Mouse (Mus musculus): ENCODE measurements around the gene Ppp1r13l.

Ppp1r13l gene

DNA sequence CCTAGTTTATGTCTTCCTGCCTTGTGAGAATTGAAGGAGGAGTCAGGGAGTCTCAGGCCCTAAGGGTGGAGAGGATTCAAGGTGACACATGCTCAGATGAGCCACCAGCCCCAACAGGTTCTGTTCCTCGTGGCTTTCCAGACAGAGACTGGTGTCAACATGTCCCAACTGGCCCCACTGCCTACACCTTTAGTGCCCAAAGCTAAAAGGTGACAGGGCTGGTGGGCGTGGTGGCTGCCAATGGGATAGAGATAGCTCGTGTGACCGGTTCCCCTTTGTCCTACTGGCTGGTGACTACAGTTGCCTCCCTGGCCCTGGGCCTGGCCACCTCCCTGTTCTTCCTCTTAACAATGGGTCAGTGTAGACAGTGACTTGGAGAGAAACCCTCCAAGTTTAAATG is 5.8 kb downstream of the Ppp1r13l start:
- DNase-seq (ENCODE audit: low read depth, low spot score) = no peak

DNA sequence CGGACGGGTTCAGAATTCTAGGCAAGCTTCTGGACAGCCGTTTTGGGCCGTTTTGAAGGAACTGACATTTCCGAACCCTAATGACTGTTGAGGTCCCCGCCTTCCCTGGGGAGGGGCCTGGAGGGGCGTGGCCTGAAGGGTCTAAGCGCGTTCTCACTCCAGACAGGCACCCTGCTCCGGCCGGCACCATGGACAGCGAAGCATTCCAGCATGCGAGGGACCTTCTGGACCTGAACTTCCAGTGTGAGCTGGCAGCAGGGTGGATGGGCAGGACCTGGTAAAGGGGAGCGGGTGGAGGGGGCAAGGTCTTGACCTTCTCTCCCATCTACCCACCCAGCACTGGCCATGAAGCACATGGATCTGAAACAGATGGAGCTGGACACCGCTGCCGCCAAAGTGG is 8.8 kb downstream of the Ppp1r13l start:
- DNase-seq (ENCODE audit: low read depth, low spot score) = no peak

DNA sequence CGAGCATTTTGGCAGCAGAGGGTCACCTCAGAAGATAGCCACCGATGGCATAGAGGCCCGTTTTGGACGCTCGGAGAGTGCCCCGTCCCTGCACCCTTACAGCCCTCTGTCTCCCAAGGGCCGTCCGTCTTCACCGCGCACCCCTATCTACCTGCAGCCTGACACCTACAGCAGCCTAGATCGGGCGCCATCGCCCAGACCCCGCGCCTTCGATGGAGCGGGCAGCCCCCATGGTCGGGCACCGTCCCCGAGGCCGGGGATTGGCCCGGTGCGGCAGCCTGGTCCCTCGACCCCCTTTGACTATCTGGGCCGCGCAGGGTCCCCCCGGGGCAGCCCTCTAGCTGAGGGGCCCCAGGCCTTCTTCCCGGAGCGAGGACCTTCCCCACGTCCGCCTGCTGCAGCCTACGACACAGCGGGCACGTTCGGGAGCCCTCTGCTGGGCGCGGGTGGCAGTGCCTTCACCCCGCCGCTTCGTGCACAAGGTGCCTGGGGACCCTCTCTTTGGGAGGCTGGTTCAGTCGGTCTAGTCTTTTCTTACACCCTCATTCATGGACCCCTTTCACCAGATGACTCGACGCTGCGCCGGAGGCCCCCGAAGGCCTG is 10.4 kb downstream of the Ppp1r13l start:
- DNase-seq (ENCODE audit: low read depth, low spot score) = no peak

DNA sequence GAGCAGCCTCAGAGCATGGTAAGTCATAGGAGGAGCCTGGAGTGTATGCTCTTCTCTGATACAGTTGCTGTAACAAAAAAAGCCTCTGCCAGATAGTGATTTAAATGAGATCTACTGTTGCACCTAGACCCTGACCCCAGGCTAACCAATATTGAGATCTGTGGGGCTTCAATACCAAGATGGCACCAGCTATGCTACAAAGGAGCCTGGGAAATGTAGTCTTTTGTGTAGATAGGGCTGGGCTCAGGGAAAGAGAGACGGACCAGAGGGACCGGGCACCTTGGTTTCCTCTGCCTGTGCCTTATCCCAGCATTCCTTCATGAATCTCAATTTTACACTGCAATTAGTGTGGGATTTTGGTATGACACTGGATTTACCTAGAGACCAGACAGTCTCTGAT is 13.8 kb downstream of the Ppp1r13l start:
- DNase-seq (ENCODE audit: low read depth, low spot score) = no peak

DNA sequence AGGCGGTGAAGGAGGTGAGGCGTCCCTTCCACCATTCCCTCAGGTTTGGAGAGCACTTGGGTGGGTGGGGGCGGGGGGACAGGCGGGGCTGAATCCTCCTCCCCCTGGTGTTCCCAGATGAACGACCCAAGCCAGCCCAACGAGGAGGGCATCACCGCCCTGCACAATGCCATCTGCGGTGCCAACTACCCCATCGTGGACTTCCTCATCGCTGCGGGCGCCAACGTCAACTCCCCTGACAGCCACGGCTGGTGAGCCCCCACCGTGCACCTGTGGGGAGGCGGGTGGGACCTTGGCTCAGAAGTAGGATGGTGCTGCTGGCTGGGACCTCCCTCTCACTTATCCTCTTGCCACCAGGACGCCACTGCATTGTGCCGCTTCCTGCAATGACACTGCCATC is 15.8 kb downstream of the Ppp1r13l start:
- no peak for DNase-seq (ENCODE audit: low read depth, low spot score)

DNA sequence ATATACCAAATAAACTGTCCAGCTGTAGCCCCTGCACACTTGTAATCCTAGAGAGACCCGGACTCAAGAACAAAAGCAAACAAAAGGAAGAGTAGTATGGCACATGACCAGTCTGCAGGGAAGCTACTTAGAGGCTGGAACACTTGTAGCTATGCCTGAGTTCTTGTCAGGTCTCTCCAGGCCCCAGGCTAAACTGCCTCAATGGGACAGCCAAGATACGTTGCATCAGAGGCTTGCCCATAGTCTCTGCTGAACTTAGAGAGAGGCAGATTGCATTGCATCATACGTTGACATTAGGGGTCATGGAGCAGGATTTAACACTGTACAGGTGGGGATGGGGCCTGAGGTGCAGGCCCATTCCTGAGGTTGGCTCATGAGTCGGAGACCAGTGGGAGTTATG is 16.5 kb downstream of the Ppp1r13l start:
- DNase-seq (ENCODE audit: low read depth, low spot score) = no peak

DNA sequence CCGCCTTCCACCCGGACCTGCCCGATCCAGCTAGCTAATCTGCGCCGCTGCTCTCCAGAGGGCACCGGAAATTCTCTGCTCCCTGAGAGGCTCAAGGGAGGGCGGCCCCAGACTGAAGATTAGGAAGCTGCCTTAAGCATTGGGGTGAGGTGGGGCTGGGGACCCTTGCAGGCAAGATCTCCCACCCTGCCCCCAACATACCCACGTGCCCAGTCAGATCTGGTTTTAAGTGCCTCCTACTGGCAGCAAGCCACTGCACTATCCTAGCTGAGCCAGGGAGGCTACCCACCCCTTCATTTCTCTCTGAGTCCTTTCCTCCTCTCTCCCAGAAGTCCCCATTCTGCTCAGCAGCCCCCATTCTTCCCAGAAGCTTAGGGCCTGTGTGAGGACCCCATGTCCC is 18.5 kb downstream of the Ppp1r13l start:
- no peak for DNase-seq (ENCODE audit: low read depth, low spot score)

DNA sequence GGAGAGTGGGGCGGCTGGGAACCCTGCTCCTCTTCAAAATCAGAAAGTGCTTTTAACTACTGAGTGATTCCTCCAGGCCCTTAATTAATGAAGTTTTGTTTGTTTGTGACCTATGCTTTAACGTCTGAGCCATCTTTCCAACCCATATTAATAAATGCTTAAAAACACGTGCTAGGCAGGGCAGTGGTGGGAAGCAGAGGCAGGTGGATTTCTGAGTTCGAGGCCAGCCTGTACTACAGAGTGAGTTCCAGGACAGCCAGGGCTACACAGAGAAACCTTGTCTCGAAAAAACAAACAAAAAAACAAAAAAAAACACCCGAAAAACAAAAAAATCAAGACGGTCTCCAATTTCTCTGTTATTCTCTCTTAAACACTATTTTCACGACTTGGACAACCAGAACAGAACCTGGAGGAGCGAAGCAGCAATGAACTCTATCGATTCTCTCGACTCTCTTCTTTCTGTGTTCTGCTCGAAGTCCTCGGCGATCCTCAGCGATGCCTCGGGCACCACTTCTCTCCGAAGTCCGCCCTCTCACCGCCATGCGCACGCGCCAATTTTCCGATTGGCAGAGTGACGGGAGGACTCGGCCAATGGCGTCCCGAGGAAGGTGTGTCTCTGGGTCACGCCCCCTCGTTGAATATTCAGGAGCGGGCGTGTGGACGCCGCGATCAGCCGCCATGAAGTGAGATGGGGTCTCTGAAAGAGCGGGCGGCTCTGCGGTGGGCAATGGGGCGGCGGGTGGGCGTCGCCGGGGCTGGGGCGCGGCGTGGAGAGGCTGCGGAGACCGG is 22.0 kb downstream of the Ppp1r13l start, which contains the start of gene Ercc2:
Gene Ercc2 (plus strand): TSS at position 634 of the 789 bp plus-strand sequence.
- DNase-seq (ENCODE audit: low read depth, low spot score) = peak; percentile 99

DNA sequence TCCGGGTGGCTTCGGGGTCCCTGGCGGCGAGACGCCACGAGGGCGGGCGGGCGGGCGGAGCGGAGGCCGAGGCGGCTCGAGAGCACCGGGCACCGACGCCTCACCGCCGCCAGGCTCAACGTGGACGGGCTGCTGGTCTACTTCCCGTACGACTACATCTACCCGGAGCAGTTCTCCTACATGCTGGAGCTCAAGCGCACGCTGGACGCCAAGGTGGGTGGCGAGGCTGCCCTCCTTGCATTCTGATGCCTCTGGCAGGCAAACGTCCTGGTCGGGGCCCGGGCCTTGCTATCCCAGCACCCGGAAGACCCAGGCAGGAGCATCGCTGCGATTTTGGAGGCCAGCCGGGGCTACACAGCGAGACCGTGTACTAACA is 22.6 kb downstream of the Ppp1r13l start:
- DNase-seq (ENCODE audit: low read depth, low spot score) = no peak

DNA sequence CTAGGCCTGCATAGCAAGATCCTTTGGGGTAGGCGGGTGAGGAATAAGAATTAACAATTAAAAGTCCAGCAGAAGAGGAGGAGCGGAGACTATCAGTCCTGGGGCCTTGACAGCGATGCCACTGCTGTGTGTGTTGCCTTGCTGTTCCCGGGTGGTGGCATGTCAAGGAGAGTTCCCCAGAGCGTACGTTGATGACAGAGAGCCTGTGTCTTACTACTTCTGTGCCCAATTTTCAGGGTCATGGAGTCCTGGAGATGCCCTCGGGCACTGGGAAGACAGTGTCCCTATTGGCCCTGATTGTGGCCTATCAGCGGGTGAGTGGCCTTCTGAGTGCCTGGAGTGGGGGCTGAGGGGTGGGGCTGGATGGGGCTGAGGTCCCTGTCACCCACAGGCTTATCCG is 24.2 kb downstream of the Ppp1r13l start:
- DNase-seq (ENCODE audit: low read depth, low spot score) = no peak

DNA sequence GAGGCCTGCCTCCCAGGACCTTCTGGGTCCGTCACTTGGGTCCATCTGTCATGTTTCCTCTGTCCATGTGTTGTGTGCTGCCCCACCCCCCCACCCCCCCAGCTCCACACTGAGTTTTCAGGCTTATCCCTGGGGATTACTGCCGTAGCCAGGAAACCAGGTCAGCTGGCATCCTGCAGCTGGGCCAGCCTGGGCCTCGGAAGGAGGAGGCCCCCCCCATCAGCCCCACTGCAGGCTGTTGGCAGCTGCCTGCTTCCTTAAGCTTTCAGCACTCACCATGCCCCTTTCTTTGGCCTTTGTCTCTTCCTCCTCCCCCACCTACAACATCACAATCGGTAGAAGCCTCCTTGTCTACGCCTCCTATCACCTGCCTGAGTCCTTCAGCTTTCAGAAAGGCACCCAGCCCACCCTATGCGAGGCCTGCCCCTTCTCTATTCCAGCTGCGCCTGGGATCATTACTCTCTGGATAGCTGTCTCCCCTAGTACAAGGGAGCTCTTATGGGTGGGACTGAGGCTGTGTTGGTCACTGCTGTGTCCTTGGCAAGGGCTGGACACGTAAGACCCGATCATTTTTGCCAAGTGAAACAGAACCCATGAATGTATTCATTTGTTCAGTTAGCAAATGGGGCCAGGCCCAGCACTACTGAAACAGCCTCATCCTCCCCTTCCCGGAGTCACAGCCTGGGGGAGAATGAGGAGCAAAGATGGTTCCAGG is 29.3 kb downstream of the Ppp1r13l start:
- no peak for DNase-seq (ENCODE audit: low read depth, low spot score)

DNA sequence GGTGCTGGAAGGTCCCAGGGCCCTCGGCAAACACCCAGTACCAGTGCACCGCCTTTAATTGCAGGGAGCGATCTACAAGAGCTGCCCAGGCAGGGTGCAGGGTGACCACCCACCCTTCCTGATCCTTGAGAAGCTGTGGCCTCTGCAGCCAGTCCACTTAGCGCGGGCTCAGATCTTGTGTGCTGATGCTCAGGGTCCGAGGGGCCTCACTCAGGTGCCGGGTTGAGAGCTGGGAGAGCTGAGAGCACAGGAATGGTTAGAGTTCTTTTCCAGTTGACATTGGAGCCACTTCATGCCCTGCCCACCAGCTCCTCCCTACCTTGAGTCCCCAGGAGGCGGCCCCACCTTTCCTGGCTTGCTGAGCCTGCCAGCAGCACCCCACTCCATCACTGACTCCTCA is 34.9 kb downstream of the Ppp1r13l start:
- DNase-seq (ENCODE audit: low read depth, low spot score) = no peak

DNA sequence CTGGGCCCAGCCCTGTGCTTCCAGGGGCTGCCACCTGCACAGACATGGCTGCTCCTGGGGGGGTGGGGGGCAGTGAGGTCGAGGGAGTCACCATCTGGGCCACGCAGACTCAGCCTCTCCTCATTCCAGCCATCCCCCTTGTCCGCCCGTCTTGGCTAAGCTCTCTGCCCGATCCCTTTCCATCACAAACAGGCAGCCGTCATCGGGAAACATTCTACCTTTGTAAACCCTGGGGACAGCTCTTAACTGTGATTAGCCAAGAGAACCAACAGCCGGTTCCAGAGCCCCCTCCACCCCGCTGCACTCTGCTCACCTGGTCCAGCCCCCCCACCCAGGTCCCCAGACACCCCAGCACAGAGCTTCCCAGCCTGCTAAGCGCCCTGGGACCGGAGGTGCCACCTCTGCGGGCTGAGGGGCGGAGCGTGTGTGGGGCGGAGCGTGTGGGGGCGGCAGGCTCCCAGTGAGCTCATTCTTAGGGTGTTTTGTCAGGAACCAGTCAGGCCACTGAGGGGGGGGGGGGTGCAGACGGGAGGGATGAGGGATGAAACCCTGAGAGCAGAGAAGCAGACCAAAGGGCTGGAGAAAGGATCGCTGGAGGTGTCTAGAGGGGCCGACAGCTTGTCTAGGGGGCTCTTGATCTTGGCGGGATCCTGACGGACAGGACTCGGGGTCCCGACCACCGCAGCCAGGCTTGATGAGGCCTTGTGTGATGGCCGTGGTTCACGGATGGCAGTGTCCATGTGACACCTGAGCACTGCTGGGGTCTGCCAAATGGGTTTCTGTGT is 40.1 kb downstream of the Ppp1r13l start:
- no peak for DNase-seq (ENCODE audit: low read depth, low spot score)

DNA sequence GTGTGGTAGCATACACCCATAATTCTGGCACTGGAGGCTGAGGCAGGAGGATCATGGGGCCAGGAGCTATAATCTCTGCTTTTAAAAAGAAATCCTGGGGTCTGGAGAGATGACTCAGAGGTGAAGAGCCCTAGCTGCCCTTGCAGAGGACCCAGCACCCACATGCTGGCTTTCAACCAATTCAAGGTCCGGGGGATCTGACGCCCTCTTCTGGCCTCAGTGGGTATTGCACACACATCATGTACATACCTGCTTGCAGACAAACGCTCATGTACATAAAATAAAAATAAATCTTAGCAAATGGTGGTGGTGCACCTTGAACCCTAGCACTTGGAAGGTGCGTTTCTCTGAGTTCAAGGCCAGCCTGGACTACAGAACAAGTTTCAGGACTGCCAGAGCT is 41.4 kb downstream of the Ppp1r13l start:
- no peak for DNase-seq (ENCODE audit: low read depth, low spot score)

DNA sequence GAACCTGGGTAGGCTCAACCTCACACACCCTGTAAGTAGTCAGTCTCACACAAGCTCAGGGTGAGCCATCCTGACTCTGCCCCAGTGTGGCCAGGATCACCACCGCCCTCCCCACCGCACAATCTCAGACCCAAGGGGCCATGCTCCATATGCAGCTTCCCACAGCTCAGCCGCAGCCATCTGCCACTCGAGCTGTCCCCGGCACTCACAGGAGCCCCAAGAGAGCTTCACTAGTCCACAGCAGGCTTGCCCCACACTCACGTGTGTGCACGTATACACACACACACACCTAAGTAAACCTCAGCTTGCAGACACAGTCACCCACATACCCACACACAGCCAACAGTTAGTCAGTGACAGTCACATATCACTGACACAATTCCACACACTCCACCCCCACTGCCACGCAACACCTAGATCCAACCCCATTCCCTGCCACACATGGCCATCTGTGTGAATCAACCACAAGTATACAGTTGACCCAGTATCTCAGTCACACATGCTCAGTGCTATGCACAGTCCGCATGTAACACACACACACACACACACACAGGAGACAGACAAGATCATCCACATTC is 43.1 kb downstream of the Ppp1r13l start:
- DNase-seq (ENCODE audit: low read depth, low spot score) = no peak

DNA sequence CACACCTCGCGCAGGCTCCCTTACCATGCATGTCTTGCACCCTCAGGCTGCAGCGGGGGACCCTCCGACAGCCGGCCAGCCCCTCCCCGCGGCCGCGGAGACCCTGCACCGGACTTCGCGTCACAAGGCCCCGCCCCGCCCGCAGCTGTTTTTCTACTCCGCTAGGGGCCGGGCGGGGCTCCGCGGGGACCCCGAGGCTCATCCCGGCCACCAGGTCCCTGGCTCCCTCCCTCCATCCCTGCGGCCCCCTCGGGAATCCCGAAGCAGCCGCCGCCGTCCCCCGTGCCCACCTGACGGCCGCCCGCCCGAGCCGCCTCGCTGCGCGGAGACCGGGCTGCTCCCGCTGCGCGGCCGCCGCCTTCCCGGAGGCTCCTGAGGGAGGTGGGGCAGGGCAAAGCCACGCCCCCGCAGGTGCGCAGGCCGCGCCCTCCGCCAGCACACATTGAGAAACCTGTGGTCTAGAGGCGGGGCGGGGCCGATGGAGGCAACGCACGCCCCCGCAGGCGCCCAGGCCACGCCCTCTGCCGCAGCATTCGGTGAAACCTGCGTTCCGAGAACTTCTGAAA is 44.3 kb downstream of the Ppp1r13l start, which contains the start of gene Klc3:
Gene Klc3 (minus strand): TSS at position 374 of the 566 bp plus-strand sequence.
- peak; percentile 38 for DNase-seq (ENCODE audit: low read depth, low spot score)

DNA sequence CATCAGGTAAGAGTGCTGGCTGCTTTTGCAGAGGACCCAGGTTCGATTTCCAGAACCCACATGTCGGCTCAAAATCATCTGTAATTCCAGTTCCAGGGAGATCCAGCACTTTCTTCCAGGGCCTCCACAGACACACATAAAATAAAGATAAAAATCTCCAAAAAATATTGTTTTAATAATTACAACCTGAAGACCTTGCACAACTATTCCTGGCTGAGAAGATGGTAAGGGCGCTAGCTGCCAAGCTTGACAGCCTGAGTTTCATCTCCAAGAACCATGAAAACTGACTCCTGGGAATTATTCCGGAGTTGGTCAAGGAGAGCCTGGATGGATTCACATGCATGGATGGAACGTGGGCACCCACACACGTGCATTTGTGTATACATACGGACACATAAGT is 44.9 kb downstream of the Ppp1r13l start, which contains the start of gene Ckm:
Gene Ckm (plus strand): TSS at position 301 of the 400 bp plus-strand sequence.
- no peak for DNase-seq (ENCODE audit: low read depth, low spot score)

DNA sequence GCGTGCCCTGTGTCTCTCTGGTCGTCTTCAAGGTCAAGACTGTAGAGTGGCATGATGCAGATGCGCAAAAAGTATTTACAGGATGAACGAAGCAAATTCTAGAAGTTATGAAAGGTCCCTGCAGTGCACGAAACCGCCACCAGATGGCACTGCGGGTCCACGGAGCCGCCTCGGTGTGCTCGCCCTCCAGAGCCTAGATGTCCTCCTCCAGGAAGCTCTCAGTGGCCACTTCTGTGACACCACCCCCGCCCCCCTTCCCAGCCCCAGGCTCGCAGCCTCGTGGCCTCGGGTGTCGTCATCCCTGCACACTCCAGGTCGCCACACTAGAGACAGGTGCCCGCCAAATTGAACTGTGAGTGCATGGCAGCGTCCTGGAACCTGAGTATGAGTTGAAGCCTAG is 45.9 kb downstream of the Ppp1r13l start:
- peak; percentile 76 for DNase-seq (ENCODE audit: low read depth, low spot score)

DNA sequence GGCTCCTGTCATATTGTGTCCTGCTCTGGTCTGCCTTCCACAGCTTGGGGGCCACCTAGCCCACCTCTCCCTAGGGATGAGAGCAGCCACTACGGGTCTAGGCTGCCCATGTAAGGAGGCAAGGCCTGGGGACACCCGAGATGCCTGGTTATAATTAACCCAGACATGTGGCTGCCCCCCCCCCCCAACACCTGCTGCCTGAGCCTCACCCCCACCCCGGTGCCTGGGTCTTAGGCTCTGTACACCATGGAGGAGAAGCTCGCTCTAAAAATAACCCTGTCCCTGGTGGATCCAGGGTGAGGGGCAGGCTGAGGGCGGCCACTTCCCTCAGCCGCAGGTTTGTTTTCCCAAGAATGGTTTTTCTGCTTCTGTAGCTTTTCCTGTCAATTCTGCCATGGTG is 50.2 kb downstream of the Ppp1r13l start:
- DNase-seq (ENCODE audit: low read depth, low spot score) = no peak

DNA sequence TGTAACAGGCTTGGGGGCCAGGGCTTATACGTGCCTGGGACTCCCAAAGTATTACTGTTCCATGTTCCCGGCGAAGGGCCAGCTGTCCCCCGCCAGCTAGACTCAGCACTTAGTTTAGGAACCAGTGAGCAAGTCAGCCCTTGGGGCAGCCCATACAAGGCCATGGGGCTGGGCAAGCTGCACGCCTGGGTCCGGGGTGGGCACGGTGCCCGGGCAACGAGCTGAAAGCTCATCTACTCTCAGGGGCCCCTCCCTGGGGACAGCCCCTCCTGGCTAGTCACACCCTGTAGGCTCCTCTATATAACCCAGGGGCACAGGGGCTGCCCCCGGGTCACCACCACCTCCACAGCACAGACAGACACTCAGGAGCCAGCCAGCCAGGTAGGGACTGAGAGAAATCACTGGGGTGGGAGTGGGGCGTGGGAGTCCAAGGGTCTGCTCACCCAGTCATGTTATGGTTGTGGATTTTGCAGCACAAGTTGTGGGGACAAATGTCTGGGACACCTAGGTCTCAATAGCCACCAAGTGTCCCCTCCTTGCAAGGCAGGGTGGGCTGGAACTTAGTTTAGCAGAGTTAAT is 51.3 kb downstream of the Ppp1r13l start:
- DNase-seq (ENCODE audit: low read depth, low spot score) = no peak

DNA sequence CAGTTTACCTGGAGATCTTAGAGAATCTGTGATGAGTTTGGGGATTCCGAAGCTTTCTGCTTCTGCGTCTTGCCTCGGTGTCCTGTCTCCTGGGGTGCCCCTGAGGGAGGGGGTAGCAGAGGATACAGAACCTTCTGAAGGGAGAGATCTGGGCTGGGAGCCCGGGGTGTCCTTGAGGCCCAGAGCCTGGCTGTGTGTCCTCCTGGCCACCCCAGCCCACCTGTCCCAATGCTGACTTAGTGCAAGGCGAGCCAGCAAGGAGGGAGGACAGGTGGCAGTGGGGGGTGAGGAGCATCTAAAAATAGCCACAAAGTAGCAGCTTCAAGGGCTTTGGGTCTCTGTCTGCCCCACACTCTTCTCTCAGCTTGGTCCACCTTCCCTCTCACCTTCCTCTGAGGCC is 52.2 kb downstream of the Ppp1r13l start:
- DNase-seq (ENCODE audit: low read depth, low spot score) = no peak
